Mouse (Mus musculus) hindbrain, embryonic 16.5 days (tissue): Measurements from ENCODE around the gene Syndig1. TPM values are rescaled to one million over a fixed set of nuclear protein-coding genes. Genes with fewer than 3 reads are reported as not detected.

Source experiments
- ATAC-seq: fragments of 200-750 bp; cut with Nextera tagmentation; 2 replicates; pipeline ENCODE4 v1.8.0; 2017; ENCODE audit warnings: moderate TSS enrichment, moderate library complexity
- H3K27ac ChIP-seq: fragments of 300-500 bp; sonication (generic); 2 replicates; pipeline ENCODE4 v1.5.1; 2014; ENCODE audit warnings: low read depth, mild to moderate bottlenecking, control low read depth, low read length, moderate library complexity
- H3K27me3 ChIP-seq: fragments of 300-500 bp; sonication (generic); replicated peaks from 2 replicates; pipeline ENCODE4 v1.6.1; 2014; ENCODE audit warnings: low read length; ENCODE audit not compliant: control insufficient read depth, insufficient read depth
- H3K36me3 ChIP-seq: fragments of 300-500 bp; sonication (generic); 2 replicates; pipeline ENCODE4 v1.6.1; 2014; ENCODE audit warnings: mild to moderate bottlenecking, low read length, moderate library complexity, mixed read lengths; ENCODE audit not compliant: control insufficient read depth, insufficient read depth
- H3K4me1 ChIP-seq: fragments of 300-500 bp; sonication (generic); 2 replicates; pipeline ENCODE4 v1.6.1; 2014; ENCODE audit warnings: low read depth, low read length; ENCODE audit not compliant: control insufficient read depth, insufficient read depth
- H3K4me2 ChIP-seq: fragments of 300-500 bp; sonication (generic); 2 replicates; pipeline ENCODE4 v1.6.1; 2014; ENCODE audit warnings: mild to moderate bottlenecking, low read length, control low read depth, moderate library complexity
- H3K4me3 ChIP-seq: fragments of 300-500 bp; sonication (generic); 2 replicates; pipeline ENCODE4 v1.5.1; 2014; ENCODE audit warnings: mild to moderate bottlenecking, low read length, control low read depth, moderate library complexity
- H3K9ac ChIP-seq: fragments of 300-500 bp; sonication (generic); 2 replicates; pipeline ENCODE4 v1.6.1; 2014; ENCODE audit warnings: low read depth, mild to moderate bottlenecking, control low read depth, low read length, moderate library complexity
- H3K9me3 ChIP-seq: fragments of 300-500 bp; sonication (generic); 2 replicates; pipeline ENCODE4 v1.6.1; 2014; ENCODE audit warnings: mild to moderate bottlenecking, low read length, moderate library complexity; ENCODE audit not compliant: control insufficient read depth
- WGBS: fragments of 180-500 bp; shearing (Covaris S2); extraction: QIAGEN DNeasy Blood & Tissue Kit; methylation state at CpG from one replicate; pipeline ENCODE4 v1.1.7; 2014; 5-methylcytosine and 5-hydroxymethylcytosine counted together
- polyA plus RNA-seq: library from polyadenylated mRNA; unstranded; fragments of >200 nt; fragmentation: Nextera tagmentation; extraction: Ambion mirVana; gene quantifications from 2 replicates; pipeline ENCODE4 v1.2.1, GENCODE M21; 2015

Gene Syndig1
- polyA plus RNA-seq, 1 experiment from 2014 or later = 47.7 TPM

GRCm38 (mm10) chr2:149932095-149932494 is 103.1 kb downstream of the Syndig1 start:
- ATAC-seq = no peak
- H3K4me2 ChIP-seq = no peak overlapping the region

GRCm38 (mm10) chr2:149933247-149933898 is 104.4 kb downstream of the Syndig1 start:
- ATAC-seq = peak; percentile 52; the same call in 1 of the 2 replicates

More at GRCm38 (mm10) chr2:149932095-149932494, 103.1 kb downstream of the Syndig1 start:
- Histone ChIP-seq H3K27me3 (no peaks in the 10 kb centered on the region), H3K36me3 (no peaks in the 10 kb centered on the region), H3K9me3 (no peaks in the 10 kb centered on the region), H3K4me3 (no peak overlapping the region), H3K9ac (no peak overlapping the region), H3K27ac (no peak overlapping the region), H3K4me1 (no peaks in the 10 kb centered on the region)

GRCm38 (mm10) chr2:149934139-149934538 is 105.1 kb downstream of the Syndig1 start:
- Histone ChIP-seq H3K9me3 (no peaks in the 10 kb centered on the region), H3K27me3 (no peaks in the 10 kb centered on the region), H3K27ac (no peak overlapping the region), H3K4me2 (no peak overlapping the region), H3K36me3 (no peaks in the 10 kb centered on the region), H3K4me3 (no peak overlapping the region), H3K4me1 (no peaks in the 10 kb centered on the region), H3K9ac (no peak overlapping the region)
- whole genome bisulfite sequencing = 20% methylated on average over 4 of the region's 4 CpGs
- no peak for ATAC-seq

More at GRCm38 (mm10) chr2:149933247-149933898, 104.4 kb downstream of the Syndig1 start:
- Histone ChIP-seq H3K4me1 (no peaks in the 10 kb centered on the region), H3K4me3 (no peak overlapping the region), H3K27me3 (no peaks in the 10 kb centered on the region), H3K9me3 (no peaks in the 10 kb centered on the region), H3K4me2 (no peak overlapping the region), H3K36me3 (no peaks in the 10 kb centered on the region), H3K27ac (no peak overlapping the region), H3K9ac (no peak overlapping the region)
- WGBS = 36% methylated on average over 2 of the region's 2 CpGs

GRCm38 (mm10) chr2:149938829-149939228 is 109.8 kb downstream of the Syndig1 start:
- no peak overlapping the region for H3K9ac ChIP-seq
- no peak overlapping the region for H3K4me3 ChIP-seq
- H3K27me3 ChIP-seq = no peaks in the 10 kb centered on the region
- H3K27ac ChIP-seq = no peak overlapping the region
- H3K9me3 ChIP-seq = no peaks in the 10 kb centered on the region
- H3K36me3 ChIP-seq = no peaks in the 10 kb centered on the region
- no peaks in the 10 kb centered on the region for H3K4me1 ChIP-seq
- no peak for ATAC-seq
- H3K4me2 ChIP-seq = no peak overlapping the region
- WGBS = 67% methylated on average over 4 of the region's 4 CpGs

GRCm38 (mm10) chr2:149939586-149939985 is 110.6 kb downstream of the Syndig1 start:
- H3K9me3 ChIP-seq = no peaks in the 10 kb centered on the region
- ATAC-seq = no peak
- H3K4me1 ChIP-seq = no peaks in the 10 kb centered on the region
- no peak overlapping the region for H3K4me3 ChIP-seq
- H3K36me3 ChIP-seq = no peaks in the 10 kb centered on the region
- H3K27ac ChIP-seq = no peak overlapping the region
- H3K4me2 ChIP-seq = no peak overlapping the region
- 51% methylated on average over 2 of the region's 2 CpGs for WGBS
- H3K9ac ChIP-seq = no peak overlapping the region
- no peaks in the 10 kb centered on the region for H3K27me3 ChIP-seq

GRCm38 (mm10) chr2:149950641-149951040 is 121.6 kb downstream of the Syndig1 start:
- 92% methylated on average over 4 of the region's 4 CpGs for WGBS
- Histone ChIP-seq H3K36me3 (no peaks in the 10 kb centered on the region), H3K27me3 (no peaks in the 10 kb centered on the region), H3K9ac (no peak overlapping the region), H3K9me3 (no peaks in the 10 kb centered on the region), H3K4me3 (no peak overlapping the region), H3K4me2 (no peak overlapping the region), H3K4me1 (no peaks in the 10 kb centered on the region), H3K27ac (no peak overlapping the region)
- ATAC-seq = no peak

GRCm38 (mm10) chr2:149971014-149971413 is 142.0 kb downstream of the Syndig1 start:
- Histone ChIP-seq H3K4me3 (no peak overlapping the region), H3K36me3 (no peaks in the 10 kb centered on the region), H3K9ac (no peak overlapping the region), H3K4me1 (no peaks in the 10 kb centered on the region; the same call in 1 of the 2 replicates), H3K27ac (no peak overlapping the region), H3K9me3 (no peaks in the 10 kb centered on the region), H3K27me3 (no peaks in the 10 kb centered on the region), H3K4me2 (no peak overlapping the region)
- no peak; the same call in 1 of the 2 replicates for ATAC-seq
- 33% methylated on average over 4 of the region's 4 CpGs for WGBS

- H3K4me2 ChIP-seq = no peak overlapping the region
- H3K4me3 ChIP-seq = no peak overlapping the region
- 52% methylated on average over 6 of the region's 6 CpGs for whole genome bisulfite sequencing
- no peaks in the 10 kb centered on the region for H3K36me3 ChIP-seq
- H3K27me3 ChIP-seq = no peaks in the 10 kb centered on the region
- no peak overlapping the region for H3K9ac ChIP-seq
- H3K4me1 ChIP-seq = no peaks in the 10 kb centered on the region; the same call in 1 of the 2 replicates
- no peaks in the 10 kb centered on the region for H3K9me3 ChIP-seq
- peak; percentile 64; the same call in 1 of the 2 replicates for ATAC-seq
- H3K27ac ChIP-seq = no peak overlapping the region
These were observed 144.6 kb downstream of the Syndig1 start for GRCm38 (mm10) chr2:149973583-149973982.

GRCm38 (mm10) chr2:149980419-149980818 is 151.4 kb downstream of the Syndig1 start:
- H3K27me3 ChIP-seq = no peaks in the 10 kb centered on the region
- no peak overlapping the region for H3K4me2 ChIP-seq
- H3K4me1 ChIP-seq = no peaks in the 10 kb centered on the region
- H3K27ac ChIP-seq = no peak overlapping the region
- no peaks in the 10 kb centered on the region for H3K9me3 ChIP-seq
- no peak overlapping the region for H3K4me3 ChIP-seq
- no peak overlapping the region for H3K9ac ChIP-seq
- no peaks in the 10 kb centered on the region for H3K36me3 ChIP-seq
- 29% methylated on average over 1 of the region's 1 CpGs for WGBS
- peak; percentile 71 for ATAC-seq
